Mouse (Mus musculus) brown adipose tissue, adult 24 weeks (tissue): ENCODE data around the gene Smarcad1. TPM values are rescaled to one million over a fixed set of nuclear protein-coding genes. Genes with fewer than 3 reads are reported as not detected.
"Not testable (repeated sequence)": the region's sequence is repeated elsewhere in the genome, so short reads cannot be mapped to it uniquely, and the experiment has no call there.

Experiments used
- H3K27ac ChIP-seq: fragments of 200-500 bp; replicated peaks from 2 replicates; pipeline ENCODE4 v1.5.1; 2012; ENCODE audit warnings: low read depth, mild to moderate bottlenecking, low read length
- H3K4me1 ChIP-seq: fragments of 200-500 bp; 2 replicates; pipeline ENCODE4 v1.6.1; 2012; ENCODE audit warnings: low read length, mixed read lengths; ENCODE audit not compliant: control insufficient read depth, insufficient read depth, insufficient read length
- H3K4me3 ChIP-seq: fragments of 200-500 bp; 2 replicates; pipeline ENCODE4 v1.5.1; 2012; ENCODE audit warnings: low read depth, mild to moderate bottlenecking, low read length, moderate library complexity; ENCODE audit not compliant: insufficient read depth
- polyA plus RNA-seq: library from polyadenylated mRNA; stranded (reverse); fragments of >200 nt; gene quantifications from 2 replicates; pipeline ENCODE4 v1.2.4, GENCODE M21; 2012; ENCODE audit not compliant: missing spikeins, insufficient read depth, insufficient read length

Gene Smarcad1
- polyA plus RNA-seq, 1 experiment, result 10.2 TPM

DNA sequence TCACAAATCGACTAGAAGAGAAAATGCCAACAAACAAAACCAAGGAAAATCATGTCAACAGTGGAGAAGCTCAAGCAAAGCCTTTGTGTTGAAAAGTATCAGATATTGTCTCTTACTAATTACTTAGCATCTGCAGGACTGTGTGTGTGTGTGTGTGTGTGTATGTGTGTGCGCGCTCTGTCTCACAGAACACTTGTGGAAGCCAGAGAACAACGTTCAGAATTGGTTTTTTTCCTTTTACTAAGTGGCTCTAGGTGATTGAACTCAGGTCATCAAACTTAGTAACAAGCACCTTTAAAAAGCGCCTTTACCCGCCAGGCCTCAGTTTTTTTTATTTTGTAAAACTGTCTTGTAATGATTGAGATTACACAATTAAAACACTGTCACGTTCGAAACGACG is 451 bp upstream of the Smarcad1 start:
- Histone ChIP-seq H3K4me3 (peak overlapping the region; percentile 99), H3K27ac (no peak overlapping the region), H3K4me1 (peaks cover 7% of the 10 kb centered on the region)

DNA sequence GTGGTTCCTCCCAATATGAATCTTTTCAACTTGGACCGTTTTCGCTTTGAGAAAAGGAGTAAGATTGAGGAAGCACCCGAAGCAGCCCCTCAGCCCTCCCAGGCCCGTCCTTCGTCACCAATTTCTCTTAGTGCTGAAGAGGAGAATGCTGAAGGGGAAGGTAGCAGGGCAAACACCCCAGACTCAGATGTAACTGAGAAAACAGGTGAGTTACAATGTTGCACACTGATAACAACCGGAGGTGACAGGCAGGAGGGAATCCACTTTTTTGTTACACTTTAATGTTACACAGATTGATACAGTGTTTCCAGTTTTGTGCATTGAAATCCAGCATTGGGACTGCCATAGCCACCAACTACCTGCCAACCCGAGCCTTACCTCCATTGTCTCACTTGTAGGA is 858 bp downstream of the Smarcad1 start:
- Histone ChIP-seq H3K4me3 (peak overlapping the region; percentile 99), H3K4me1 (peaks cover 7% of the 10 kb centered on the region), H3K27ac (peak overlapping the region; percentile 93; the same call in 1 of the 2 replicates)

DNA sequence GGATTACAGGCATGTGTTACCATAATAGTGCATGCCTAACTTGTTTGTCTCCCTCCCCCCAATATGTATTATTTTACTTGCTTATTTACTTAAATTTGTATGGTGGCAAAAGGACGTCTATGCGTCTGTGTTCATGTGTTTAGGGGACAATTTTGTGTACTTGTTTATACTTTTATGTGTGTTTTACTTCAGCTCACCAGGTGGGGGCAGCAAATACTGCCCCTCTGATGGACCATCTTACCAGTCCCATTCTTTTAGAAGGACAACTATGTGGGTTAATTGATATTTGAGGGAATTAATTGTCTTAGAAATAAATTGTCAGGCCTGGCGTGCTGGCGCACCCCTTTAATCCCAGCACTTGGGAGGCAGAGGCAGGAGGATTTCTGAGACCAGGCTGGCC is 6.7 kb downstream of the Smarcad1 start:
- H3K4me1 ChIP-seq, result no peaks in the 10 kb centered on the region
- no peak overlapping the region for H3K4me3 ChIP-seq
- H3K27ac ChIP-seq, result no peak overlapping the region

DNA sequence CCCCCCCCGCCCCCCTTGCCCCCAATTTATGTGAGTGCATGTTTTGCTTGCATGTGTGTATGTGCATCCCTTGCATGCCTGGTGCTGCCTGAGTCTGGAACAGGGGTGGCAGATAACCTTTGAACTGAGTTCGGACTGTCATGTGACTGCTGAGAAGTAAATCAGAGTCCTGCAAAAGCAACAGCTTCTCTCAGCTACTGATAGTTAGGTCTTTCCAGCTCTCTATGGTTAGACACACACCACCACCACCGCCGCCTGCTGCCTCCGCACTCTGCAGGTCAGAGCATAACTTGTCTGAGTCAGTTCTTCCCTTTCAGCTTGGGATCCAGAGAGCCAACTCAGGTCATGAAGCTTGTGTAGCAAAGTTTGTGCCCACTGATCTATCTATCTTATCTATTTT is 14.2 kb downstream of the Smarcad1 start:
- no peak overlapping the region for H3K27ac ChIP-seq
- no peak overlapping the region for H3K4me3 ChIP-seq
- no peaks in the 10 kb centered on the region for H3K4me1 ChIP-seq

DNA sequence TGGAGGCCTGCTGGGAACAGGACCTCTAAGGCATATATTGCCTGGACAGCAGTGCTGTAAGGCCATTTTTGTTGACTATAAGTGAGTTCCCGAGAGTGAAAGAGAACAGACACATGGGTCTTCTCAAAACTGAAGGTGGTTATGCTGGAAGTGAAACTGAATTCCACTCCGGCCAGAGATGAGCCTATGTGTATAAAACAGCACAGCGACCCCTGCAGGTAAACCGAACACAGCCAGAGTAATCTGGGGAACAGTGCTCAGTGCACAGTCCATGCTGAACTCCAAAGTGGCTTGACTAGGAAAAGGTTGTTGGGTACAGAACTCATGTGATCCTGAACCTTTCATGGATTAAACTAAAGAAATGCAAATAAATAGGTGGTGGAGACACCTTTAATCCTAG is 14.8 kb downstream of the Smarcad1 start:
- H3K27ac ChIP-seq, H3K4me1 ChIP-seq, H3K4me3 ChIP-seq: not testable (repeated sequence)

DNA sequence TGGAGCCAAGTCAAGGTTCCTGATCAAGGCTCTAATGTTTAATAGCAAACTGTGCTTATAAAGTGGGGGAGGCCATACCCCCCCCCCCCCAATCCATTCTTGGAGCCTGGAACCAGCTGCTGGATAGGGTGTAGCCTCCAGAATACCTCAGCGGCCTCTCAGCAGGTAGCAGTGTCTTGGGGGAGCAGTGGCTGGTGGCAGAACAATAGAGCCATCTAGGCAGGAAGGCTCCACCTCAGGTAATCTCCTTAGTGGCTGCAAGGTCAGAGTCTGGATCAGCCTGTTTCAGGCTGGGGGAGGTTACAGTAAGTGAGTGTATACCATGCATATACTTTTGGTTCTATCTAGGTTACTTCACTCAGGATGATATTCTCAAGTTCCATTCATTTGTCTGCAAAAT is 18.7 kb downstream of the Smarcad1 start:
- Histone ChIP-seq H3K4me1 (no peaks in the 10 kb centered on the region), H3K27ac (no peak overlapping the region), H3K4me3 (no peak overlapping the region)

DNA sequence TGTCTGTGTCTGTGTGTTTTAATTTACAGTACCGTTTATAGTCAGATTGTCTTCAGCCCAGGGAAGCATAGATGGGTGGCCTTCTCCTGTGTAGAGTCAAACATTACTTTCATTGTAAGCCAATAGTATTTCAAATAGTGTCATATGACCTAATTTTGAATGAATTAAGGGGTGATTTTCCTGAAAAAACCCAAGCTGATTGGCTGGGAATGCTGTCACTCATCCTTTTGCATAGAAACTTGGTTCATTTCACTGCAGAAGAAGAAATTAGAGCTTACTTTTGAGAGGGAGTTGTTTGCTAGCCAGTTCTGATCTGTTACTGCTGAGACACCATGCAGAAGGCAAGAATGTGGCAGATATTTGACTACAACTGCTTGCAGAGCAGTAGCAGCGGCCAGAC is 32.8 kb downstream of the Smarcad1 start:
- H3K27ac ChIP-seq, result no peak overlapping the region
- no peak overlapping the region for H3K4me3 ChIP-seq
- H3K4me1 ChIP-seq, result no peaks in the 10 kb centered on the region

DNA sequence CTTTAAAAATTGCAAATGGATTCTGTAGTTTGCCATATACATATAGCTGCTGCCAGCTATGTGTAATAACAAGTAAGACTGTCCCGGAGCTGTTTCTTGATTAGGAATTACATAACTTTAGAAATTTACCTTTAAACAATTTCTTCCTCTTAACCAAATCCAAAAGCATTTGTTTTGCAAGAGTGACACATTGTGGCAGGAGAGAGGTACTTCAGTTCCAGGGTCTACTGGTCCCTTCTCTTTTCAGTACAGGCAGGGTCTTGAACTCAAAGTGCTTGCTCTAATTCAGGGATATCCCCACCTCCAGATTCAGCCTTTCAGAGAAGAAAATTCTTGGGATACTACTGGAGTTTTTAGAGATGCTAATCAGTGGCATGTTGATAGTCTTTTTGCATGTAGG is 36.8 kb downstream of the Smarcad1 start:
- no peak overlapping the region for H3K27ac ChIP-seq
- H3K4me1 ChIP-seq, result no peaks in the 10 kb centered on the region
- H3K4me3 ChIP-seq, result no peak overlapping the region

DNA sequence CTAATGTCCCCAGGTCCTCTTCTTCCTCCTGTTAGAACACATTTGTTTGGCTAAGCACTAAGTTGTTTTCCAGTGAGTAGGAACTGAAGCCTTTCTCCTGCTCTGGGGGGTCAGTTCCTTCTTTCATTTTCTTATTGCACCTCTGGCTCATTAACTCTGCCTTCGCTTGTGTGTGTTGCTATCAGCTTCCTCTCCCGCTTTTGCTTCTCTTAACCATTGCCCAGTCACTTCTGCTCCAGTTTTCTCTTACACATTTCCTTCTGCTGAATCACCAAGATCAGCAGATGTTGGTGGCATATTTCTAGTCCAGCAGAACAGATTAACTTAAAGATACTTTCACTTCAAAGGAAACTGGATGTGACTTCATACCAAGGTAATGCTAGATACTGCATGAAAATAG is 72.5 kb downstream of the Smarcad1 start:
- no peak overlapping the region for H3K4me3 ChIP-seq
- no peaks in the 10 kb centered on the region; the same call in 1 of the 2 replicates for H3K4me1 ChIP-seq
- H3K27ac ChIP-seq, result peak overlapping the region; percentile 78

DNA sequence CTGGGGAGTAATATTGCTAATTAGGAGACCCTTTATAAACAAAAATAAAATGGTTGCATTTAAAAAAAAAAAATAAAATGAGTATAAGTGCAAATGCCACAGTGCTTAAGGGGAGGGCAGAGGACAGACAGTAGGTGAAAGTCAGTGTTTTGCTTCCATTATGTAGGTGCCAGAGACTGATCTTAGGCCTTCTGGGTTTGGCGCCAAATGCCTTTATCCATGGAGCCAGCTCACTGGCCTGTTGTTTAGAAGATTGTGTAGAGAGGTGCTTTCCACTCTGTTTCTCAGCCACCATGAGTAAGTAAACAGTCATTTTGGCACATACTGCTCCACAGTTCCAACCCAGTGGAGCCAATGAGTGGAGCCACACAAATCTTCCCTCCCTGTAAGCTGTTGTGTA is 75.2 kb downstream of the Smarcad1 start:
- H3K4me3 ChIP-seq, result no peak overlapping the region
- H3K27ac ChIP-seq, result no peak overlapping the region
- no peaks in the 10 kb centered on the region for H3K4me1 ChIP-seq

DNA sequence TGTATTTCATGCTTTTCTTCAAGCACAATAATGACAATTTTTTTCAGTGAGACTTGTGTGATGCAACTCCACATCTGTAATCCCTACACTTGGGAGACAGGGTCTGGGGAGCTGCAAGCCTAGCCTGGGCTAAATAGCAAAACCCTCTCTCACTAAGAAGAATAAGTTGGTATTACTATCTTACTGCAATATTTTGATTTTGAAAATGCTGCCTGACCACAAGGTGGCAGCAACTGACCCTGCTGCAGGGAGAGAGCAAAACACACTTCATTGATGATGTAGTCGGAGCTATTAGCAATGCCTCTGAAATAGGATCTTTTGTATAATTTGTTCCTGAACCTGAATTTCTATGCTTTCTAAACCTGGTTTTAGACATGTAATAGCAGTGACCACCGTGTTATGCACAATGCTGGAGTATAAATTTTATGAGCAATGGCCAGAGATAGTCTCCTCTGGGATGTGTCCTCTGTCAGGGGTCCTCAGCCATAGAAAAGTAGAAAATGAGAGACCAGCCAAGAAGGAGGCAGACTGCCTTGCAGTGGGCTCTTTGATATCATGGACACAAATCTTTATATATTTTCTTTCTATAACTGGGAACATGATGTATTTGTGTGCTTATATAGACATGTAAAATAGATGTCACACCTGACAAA is 83.8 kb downstream of the Smarcad1 start:
- Histone ChIP-seq H3K27ac (no peak overlapping the region), H3K4me1 (no peaks in the 10 kb centered on the region), H3K4me3 (no peak overlapping the region)

DNA sequence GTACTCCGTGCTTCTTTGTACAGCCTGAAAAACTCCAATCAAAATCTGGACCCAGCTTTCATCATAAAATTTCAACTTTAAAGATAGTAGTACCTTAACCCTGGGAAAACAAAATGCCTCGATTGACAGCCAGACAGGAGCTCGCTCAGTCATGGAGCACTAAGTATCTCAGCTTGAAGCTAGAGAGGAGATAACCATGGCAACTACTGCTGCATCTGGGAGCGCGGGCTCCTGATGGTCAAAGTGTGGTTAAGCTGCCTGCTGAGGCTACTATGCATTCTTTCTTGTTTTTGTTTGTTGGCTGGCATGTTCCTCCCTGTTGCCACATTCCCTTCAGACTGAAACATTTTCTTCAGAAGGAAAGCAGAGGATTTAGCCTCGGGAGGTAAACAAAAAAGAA is 90.0 kb downstream of the Smarcad1 start:
- H3K4me1 ChIP-seq, result no peaks in the 10 kb centered on the region
- no peak overlapping the region for H3K4me3 ChIP-seq
- H3K27ac ChIP-seq, result no peak overlapping the region

DNA sequence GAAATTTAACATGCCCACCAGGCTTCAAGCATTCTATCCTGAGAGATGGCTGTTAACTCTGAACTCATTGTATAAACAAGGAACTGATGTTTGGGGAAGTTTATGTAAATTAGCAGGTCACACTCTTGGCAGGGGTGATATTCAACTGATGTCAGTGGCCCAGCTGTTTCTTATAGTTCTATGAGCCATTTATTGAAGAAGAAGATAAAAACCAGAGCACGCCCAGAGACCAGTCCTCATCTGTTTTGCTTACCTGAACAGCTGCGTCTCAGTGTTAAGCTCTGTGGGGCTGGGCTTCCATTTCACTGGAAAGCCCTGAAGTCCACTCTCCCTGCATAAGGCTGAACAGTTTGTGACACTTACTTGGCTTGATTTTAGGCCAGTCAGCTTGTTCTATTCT is 95.4 kb downstream of the Smarcad1 start:
- H3K4me3 ChIP-seq, result no peak overlapping the region
- no peaks in the 10 kb centered on the region for H3K4me1 ChIP-seq
- no peak overlapping the region for H3K27ac ChIP-seq

DNA sequence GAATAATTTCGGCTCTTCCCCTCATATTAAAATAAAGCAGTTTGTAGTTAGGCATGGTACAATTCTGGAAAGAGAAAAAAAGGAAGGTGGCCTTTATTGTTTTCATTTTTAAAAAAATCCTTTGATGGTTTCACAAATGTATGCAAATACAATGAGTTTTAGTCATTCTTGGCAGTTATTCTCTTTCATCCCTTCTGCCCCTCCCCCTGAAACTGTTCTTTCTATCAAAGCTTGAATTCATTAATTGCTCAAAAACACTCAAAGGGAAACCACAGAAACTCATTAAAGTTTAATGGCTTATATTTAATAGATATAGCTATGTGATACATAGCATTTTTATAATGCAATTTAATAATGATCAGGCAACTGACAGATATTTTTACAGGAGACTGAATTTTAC is 95.9 kb downstream of the Smarcad1 start:
- no peak overlapping the region for H3K27ac ChIP-seq
- H3K4me3 ChIP-seq, result no peak overlapping the region
- H3K4me1 ChIP-seq, result no peaks in the 10 kb centered on the region

DNA sequence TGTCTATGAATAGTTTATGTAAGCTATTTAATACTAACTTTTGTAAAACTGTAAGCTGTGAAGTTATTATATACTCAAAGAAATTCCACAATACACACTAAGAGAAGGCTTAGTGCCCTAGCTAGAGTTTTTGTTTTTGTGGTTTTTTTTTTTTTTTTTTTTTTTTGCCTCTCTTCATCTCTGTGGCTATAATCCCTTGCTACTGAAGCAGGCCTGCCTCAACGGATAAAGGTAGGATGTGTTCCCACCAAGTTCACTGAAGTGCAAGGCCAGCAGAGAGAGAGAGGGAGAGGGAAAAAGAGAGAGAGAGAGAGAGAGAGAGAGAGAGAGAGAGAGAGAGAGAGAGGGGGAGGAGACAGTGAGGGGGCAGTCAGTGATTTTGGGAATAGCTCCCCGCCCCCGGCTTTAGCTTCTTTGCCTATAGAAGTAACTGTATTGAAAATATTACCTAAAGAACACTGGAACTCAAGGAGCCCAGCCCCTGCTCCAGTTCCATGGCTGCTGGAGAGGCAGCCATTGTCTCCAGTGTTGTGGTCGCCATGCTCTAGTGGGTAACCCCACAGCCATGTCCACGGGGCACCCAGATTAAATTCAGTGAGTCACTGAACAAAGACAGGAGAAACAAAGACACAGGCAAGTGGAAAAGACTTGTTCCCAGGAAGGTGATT is 97.8 kb downstream of the Smarcad1 start:
- H3K4me1 ChIP-seq, result no peaks in the 10 kb centered on the region
- H3K4me3 ChIP-seq, result no peak overlapping the region
- H3K27ac ChIP-seq, result no peak overlapping the region

DNA sequence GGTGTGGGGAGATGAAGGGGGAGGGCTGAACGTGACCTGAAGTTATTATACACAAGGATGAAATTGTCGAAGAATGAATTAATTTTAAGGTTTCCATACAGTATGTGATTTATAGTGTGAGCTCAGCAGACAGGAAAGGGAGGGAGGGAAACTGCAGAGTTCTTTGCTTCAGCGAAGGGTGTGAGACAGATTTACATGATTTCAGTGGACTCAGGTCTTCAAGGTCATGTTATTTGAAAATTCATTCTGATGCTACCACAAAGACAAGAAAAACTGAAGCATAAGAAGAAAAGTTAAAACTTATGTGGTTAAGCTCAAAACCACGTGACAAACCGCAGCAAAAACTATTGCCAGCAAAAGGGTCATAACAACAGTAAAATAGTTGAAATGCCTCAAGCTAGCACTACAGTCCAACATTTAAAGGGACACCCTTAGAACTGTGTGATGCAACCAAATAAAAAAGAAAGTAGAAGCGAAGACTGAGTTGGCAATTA is 98.4 kb downstream of the Smarcad1 start:
- H3K27ac ChIP-seq, result no peak overlapping the region
- H3K4me1 ChIP-seq, result no peaks in the 10 kb centered on the region
- no peak overlapping the region for H3K4me3 ChIP-seq
